Mouse (Mus musculus) CH12.LX (cell line): Measurements from ENCODE around the gene Itih5. TPM values are rescaled to one million over a fixed set of nuclear protein-coding genes. Genes with fewer than 3 reads are reported as not detected.

Experiments
- DNase-seq: peaks from one replicate; pipeline ENCODE4 v3.0.0-alpha.2; 2013; ENCODE audit errors: extremely low read depth
- H3K27ac ChIP-seq: 2 replicates; pipeline ENCODE4 v1.5.1; 2012; ENCODE audit warnings: low read depth, mild to moderate bottlenecking, control low read depth, moderate library complexity; ENCODE audit not compliant: insufficient read depth
- H3K27me3 ChIP-seq: replicated peaks from 2 replicates; pipeline ENCODE3; 2012; ENCODE audit warnings: inconsistent platforms
- H3K36me3 ChIP-seq, 2 experiments: replicated peaks in 1 of 2; 2 replicates each; pipeline versions ENCODE3 to v1.6.1; 2012; ENCODE audit warnings: inconsistent platforms in 1 of 2, low read length in 1 of 2, mild to moderate bottlenecking in 1 of 2, mixed read lengths in 1 of 2, moderate library complexity in 1 of 2; ENCODE audit not compliant: control insufficient read depth in 1 of 2, insufficient read depth in 1 of 2
- H3K4me1 ChIP-seq, 2 experiments: 2 replicates each; pipeline ENCODE4 v1.6.1; 2012; ENCODE audit warnings: inconsistent platforms in 1 of 2, moderate library complexity in 1 of 2; ENCODE audit not compliant: insufficient read depth in 2 of 2, control insufficient read depth in 1 of 2
- H3K4me2 ChIP-seq: 2 replicates; pipeline ENCODE4 v1.6.1; 2012; ENCODE audit warnings: low read depth, mild to moderate bottlenecking, control low read depth; ENCODE audit not compliant: poor library complexity, insufficient read depth, severe bottlenecking
- H3K4me3 ChIP-seq, 3 experiments: fragments of 150-350 bp in 1 of 3; sonication (generic) in 1 of 3; replicated peaks in 1 of 3; 2 replicates each; pipeline versions ENCODE3 to v1.5.1; 2011 to 2012; ENCODE audit warnings: low read depth in 2 of 3, low read length in 2 of 3, mild to moderate bottlenecking in 2 of 3, moderate library complexity in 2 of 3, control low read depth in 1 of 3, improper control_type of control experiment in 1 of 3, inconsistent platforms in 1 of 3, mixed read lengths in 1 of 3; ENCODE audit not compliant: poor library complexity in 1 of 3
- H3K79me2 ChIP-seq: replicated peaks from 2 replicates; pipeline ENCODE4 v1.6.1; 2012; ENCODE audit warnings: mild to moderate bottlenecking, moderate library complexity; ENCODE audit not compliant: control insufficient read depth, poor library complexity, insufficient read depth, severe bottlenecking; ENCODE audit errors: extremely low read depth
- H3K9ac ChIP-seq: 2 replicates; pipeline ENCODE4 v1.6.1; 2012; ENCODE audit warnings: low read depth, mild to moderate bottlenecking, control low read depth, moderate library complexity; ENCODE audit not compliant: insufficient read depth
- H3K9me3 ChIP-seq: replicated peaks from 2 replicates; pipeline ENCODE3; 2012; ENCODE audit warnings: low read length, inconsistent platforms, mixed read lengths
- BHLHE40 ChIP-seq: IDR thresholded peaks from 2 replicates; pipeline ENCODE4 v1.6.1; 2011; ENCODE audit warnings: mild to moderate bottlenecking, low read depth, low read length, improper control_type of control experiment
- CHD1 ChIP-seq: IDR thresholded peaks from 2 replicates; pipeline ENCODE4 v1.6.1; 2012; ENCODE audit warnings: low read depth, low read length, improper control_type of control experiment, inconsistent platforms
- CHD2 ChIP-seq: IDR thresholded peaks from 2 replicates; pipeline ENCODE4 v1.6.1; 2011; ENCODE audit warnings: low read length, improper control_type of control experiment
- ELF1 ChIP-seq: IDR thresholded peaks from 2 replicates; pipeline ENCODE4 v1.6.1; 2014; ENCODE audit warnings: low read depth, mild to moderate bottlenecking, inconsistent platforms, low read length, improper control_type of control experiment
- EP300 ChIP-seq: IDR thresholded peaks from 2 replicates; pipeline ENCODE4 v1.6.1; 2011; ENCODE audit warnings: low read length, improper control_type of control experiment
- GABPA ChIP-seq: IDR thresholded peaks from 2 replicates; pipeline ENCODE4 v1.6.1; 2012; ENCODE audit warnings: low read depth, low read length, improper control_type of control experiment, inconsistent platforms; ENCODE audit not compliant: insufficient replicate concordance
- HCFC1 ChIP-seq: IDR thresholded peaks from 2 replicates; pipeline ENCODE4 v1.6.1; 2012; ENCODE audit warnings: low read depth, mild to moderate bottlenecking, inconsistent platforms, low read length, improper control_type of control experiment
- IRF4 ChIP-seq: IDR thresholded peaks from 2 replicates; pipeline ENCODE4 v1.6.1; 2014; ENCODE audit warnings: low read depth, mild to moderate bottlenecking, inconsistent platforms, low read length, improper control_type of control experiment
- JUN ChIP-seq: IDR thresholded peaks from 2 replicates; pipeline ENCODE4 v1.6.1; 2011; ENCODE audit warnings: low read depth, mild to moderate bottlenecking, low read length, improper control_type of control experiment, moderate library complexity; ENCODE audit not compliant: insufficient read depth
- JUND ChIP-seq: conservative IDR thresholded peaks from 2 replicates; pipeline ENCODE4 v1.6.1; 2011; ENCODE audit warnings: low read depth, low read length, improper control_type of control experiment
- MAFK ChIP-seq: IDR thresholded peaks from 2 replicates; pipeline ENCODE4 v1.6.1; 2011; ENCODE audit warnings: low read length, improper control_type of control experiment; ENCODE audit not compliant: insufficient replicate concordance
- MAZ ChIP-seq: IDR thresholded peaks from 2 replicates; pipeline ENCODE4 v1.6.1; 2012; ENCODE audit warnings: low read depth, mild to moderate bottlenecking, inconsistent platforms, low read length, improper control_type of control experiment, moderate library complexity
- MEF2A ChIP-seq: IDR thresholded peaks from 2 replicates; pipeline ENCODE4 v1.6.1; 2014; ENCODE audit warnings: low read depth, mild to moderate bottlenecking, inconsistent platforms, low read length, improper control_type of control experiment, borderline replicate concordance
- MXI1 ChIP-seq: IDR thresholded peaks from 2 replicates; pipeline ENCODE4 v1.6.1; 2011; ENCODE audit warnings: mild to moderate bottlenecking, low read depth, low read length, improper control_type of control experiment
- NELFE ChIP-seq: IDR thresholded peaks from 2 replicates; pipeline ENCODE4 v1.6.1; 2011; ENCODE audit warnings: low read depth, low read length, improper control_type of control experiment
- SIN3A ChIP-seq: IDR thresholded peaks from 2 replicates; pipeline ENCODE4 v1.6.1; 2012; ENCODE audit warnings: low read length, improper control_type of control experiment, inconsistent platforms
- SMC3 ChIP-seq: IDR thresholded peaks from 2 replicates; pipeline ENCODE4 v1.6.1; 2011; ENCODE audit warnings: low read depth, low read length, improper control_type of control experiment
- USF1 ChIP-seq: IDR thresholded peaks from 2 replicates; pipeline ENCODE4 v1.6.1; 2014; ENCODE audit warnings: low read depth, mild to moderate bottlenecking, inconsistent platforms, low read length, improper control_type of control experiment
- USF2 ChIP-seq: conservative IDR thresholded peaks from 2 replicates; pipeline ENCODE4 v1.6.1; 2011; ENCODE audit warnings: low read depth, low read length, improper control_type of control experiment
- ZKSCAN1 ChIP-seq: IDR thresholded peaks from 2 replicates; pipeline ENCODE4 v1.6.1; 2012; ENCODE audit warnings: low read depth, inconsistent platforms, low read length, improper control_type of control experiment, borderline replicate concordance
- ZMIZ1 ChIP-seq: IDR thresholded peaks from 2 replicates; pipeline ENCODE4 v1.6.1; 2012; ENCODE audit warnings: low read depth, mild to moderate bottlenecking, inconsistent platforms, low read length, improper control_type of control experiment
- dilution Hi-C: fragments of 300-500 bp; cut with MboI; formaldehyde crosslinking; loops from 2 replicates; pipeline ENCODE4 v1.14.3; 2020; ENCODE audit warnings: low sequenced_read_pairs; ENCODE audit not compliant: extremely low pct_unique_long_range_greater_than_20kb, extremely low pct_ligation_motif_present
- in situ Hi-C: fragments of 300-500 bp; cut with MboI; formaldehyde crosslinking; loops from 3 replicates; pipeline ENCODE4 v1.14.3; 2019; ENCODE audit warnings: low sequenced_read_pairs, low pct_ligation_motif_present, low pct_unique_long_range_greater_than_20kb, mixed read lengths
- polyA plus RNA-seq: library from polyadenylated mRNA; unstranded; fragments of >175 nt; gene quantifications from 2 replicates; pipeline ENCODE4 v1.2.1, GENCODE M21; 2012; ENCODE audit warnings: low read depth; ENCODE audit not compliant: insufficient read length
- total RNA-seq, 2 experiments: library from RNA; depleted of rRNA; stranded (reverse); fragments of 300-350 nt in 1 of 2; fragments of >200 nt in 1 of 2; gene quantifications; 2 replicates each; pipeline ENCODE4 v1.2.3; 2012 to 2014

Itih5 gene
- total and polyA plus RNA-seq, 3 experiments = 0.08 to 0.30 (median 0.11) TPM

DNA sequence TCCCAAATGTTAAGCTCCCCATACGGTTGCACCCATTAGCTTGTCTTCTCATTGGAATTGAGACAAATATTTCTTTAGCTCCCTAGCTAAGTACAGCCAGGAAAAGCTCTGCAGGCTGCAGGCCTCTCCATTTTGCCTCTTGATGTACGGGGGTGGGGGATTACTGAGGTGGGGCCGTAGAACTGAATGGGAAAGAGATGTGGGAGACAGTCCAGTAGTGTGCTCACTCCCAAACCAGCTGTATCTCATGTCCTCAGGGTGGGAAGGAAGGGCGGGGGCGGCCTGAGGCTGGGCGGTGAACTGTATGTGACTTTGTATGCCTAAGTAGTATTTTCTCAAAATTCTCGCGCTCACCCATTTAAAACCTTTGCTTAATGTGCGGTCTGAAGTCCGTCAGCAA is 3.8 kb downstream of the Itih5 start:
- DNase-seq = no peak
- Histone ChIP-seq H3K4me3 (no peak overlapping the region), H3K9me3 (no peaks in the 10 kb centered on the region), H3K79me2 (no peaks in the 10 kb centered on the region), H3K4me1 (peaks cover 13 to 17% of the 10 kb centered on the region in 2 experiments), H3K9ac (no peak overlapping the region), H3K4me2 (no peak overlapping the region), H3K36me3 (no peaks in the 10 kb centered on the region), H3K27ac (no peak overlapping the region), H3K27me3 (no peaks in the 10 kb centered on the region)
- TF ChIP-seq GABPA = no peak
- TF ChIP-seq CHD1 = no peak
- TF ChIP-seq MXI1 = no peak
- TF ChIP-seq BHLHE40 = no peak
- no peak for TF ChIP-seq NELFE
- TF ChIP-seq MEF2A = no peak
- no peak for TF ChIP-seq JUN
- no peak for TF ChIP-seq CHD2
- no peak for TF ChIP-seq USF2
- TF ChIP-seq SMC3 = no peak
- TF ChIP-seq MAZ = no peak
- TF ChIP-seq USF1 = no peak
- TF ChIP-seq HCFC1 = no peak
- no peak for TF ChIP-seq EP300
- TF ChIP-seq IRF4 = no peak
- TF ChIP-seq ZKSCAN1 = no peak
- in situ Hi-C loops = no loop called here
- dilution Hi-C loops = no loop called here

- no peak overlapping the region for H3K9ac ChIP-seq
- H3K4me2 ChIP-seq = no peak overlapping the region
- H3K36me3 ChIP-seq = no peaks in the 10 kb centered on the region
- H3K27ac ChIP-seq = no peak overlapping the region
- in situ Hi-C loops (no loop called here), dilution Hi-C loops (no loop called here)
- TF ChIP-seq BHLHE40 = no peak
- no peak for TF ChIP-seq JUND
- no peak for TF ChIP-seq ELF1
- TF ChIP-seq MXI1 = no peak
- no peak for TF ChIP-seq USF1
- no peak for TF ChIP-seq GABPA
- no peak for TF ChIP-seq NELFE
- no peak for TF ChIP-seq MAFK
- no peak for TF ChIP-seq SIN3A
- TF ChIP-seq ZMIZ1 = no peak
- DNase-seq = no peak
- no peaks in the 10 kb centered on the region for H3K79me2 ChIP-seq
- no peak overlapping the region for H3K4me3 ChIP-seq
- no peaks in the 10 kb centered on the region for H3K27me3 ChIP-seq
- H3K9me3 ChIP-seq = no peaks in the 10 kb centered on the region
- H3K4me1 ChIP-seq = no peaks in the 10 kb centered on the region
These were observed 8.6 kb downstream of the Itih5 start for GRCm38 (mm10) chr2:10162011-10162410.
